Mouse (Mus musculus): ENCODE results near the gene Atp5s.

DNA sequence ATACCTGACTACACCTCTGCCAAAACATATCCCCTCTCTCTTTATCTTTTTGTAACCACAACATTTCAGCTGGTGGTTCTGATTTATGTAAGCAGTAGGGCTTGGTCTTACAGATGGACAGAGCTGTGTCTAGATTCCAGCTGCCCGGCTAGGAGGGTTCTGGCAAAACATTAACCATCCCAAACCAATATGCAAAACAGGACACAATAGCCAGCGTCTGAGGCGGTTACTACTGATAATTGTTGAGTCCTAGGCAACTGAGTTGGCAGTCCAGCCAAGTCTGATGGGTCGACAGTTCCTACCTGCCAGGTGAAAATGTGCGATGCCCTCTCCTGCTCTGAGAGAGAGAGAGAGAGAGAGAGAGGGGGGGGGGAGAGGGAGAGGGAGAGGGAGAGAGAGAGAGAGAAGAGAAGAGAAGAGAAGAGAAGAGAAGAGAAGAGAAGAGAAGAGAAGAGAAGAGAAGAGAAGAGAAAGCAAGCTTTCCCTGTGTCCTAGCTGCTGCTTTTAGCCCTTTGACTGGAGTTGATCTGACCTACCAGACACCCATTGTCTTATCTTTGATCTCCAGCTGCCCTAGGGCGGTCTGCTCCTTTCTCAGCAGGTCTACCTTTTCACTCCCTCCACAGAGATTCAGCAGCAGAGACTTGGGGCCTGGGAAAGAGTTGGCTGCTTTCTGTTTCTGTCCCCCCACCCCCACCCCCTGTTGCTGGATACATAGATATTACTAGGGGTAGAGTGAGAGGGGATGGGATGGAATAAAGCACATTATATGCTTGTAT lies 58.7 kb downstream of the Atp5s start:
- TF ChIP-seq SMC3 (IDR thresholded peaks at IDR 0.05; ENCODE audit: low read depth, low read length) (no peak), CTCF (conservative IDR thresholded peaks at IDR 0.05 in 1 of 2, IDR thresholded peaks at IDR 0.05 in 1 of 2; ENCODE audit: low read depth in 2 of 2, low read length in 2 of 2) (no peak)
